Mouse (Mus musculus) forebrain, embryonic 13.5 days (tissue): ENCODE measurements around the gene Ppp1r15a. TPM values are rescaled to one million over a fixed set of nuclear protein-coding genes. Genes with fewer than 3 reads are reported as not detected.
A peak's percentile ranks its signal among the peaks of the same experiment; 100 is the strongest.
"Not testable (repeated sequence)": the region's sequence is repeated elsewhere in the genome, so short reads cannot be mapped to it uniquely, and the experiment has no call there.

ENCODE experiments used
- ATAC-seq: fragments of 200-750 bp; cut with Nextera tagmentation; 2 replicates; pipeline ENCODE4 v1.8.0; 2017
- H3K27ac ChIP-seq: fragments of 300-500 bp; sonication (generic); 2 replicates; pipeline ENCODE4 v1.5.1; 2015; ENCODE audit warnings: inconsistent platforms, mild to moderate bottlenecking, moderate library complexity
- H3K27me3 ChIP-seq: fragments of 300-500 bp; sonication (generic); 2 replicates; pipeline ENCODE4 v1.6.1; 2015; ENCODE audit warnings: mild to moderate bottlenecking, inconsistent platforms
- H3K36me3 ChIP-seq: fragments of 300-500 bp; sonication (generic); 2 replicates; pipeline ENCODE4 v1.6.1; 2015; ENCODE audit warnings: mild to moderate bottlenecking, inconsistent platforms; ENCODE audit not compliant: poor library complexity, severe bottlenecking
- H3K4me1 ChIP-seq: fragments of 300-500 bp; sonication (generic); 2 replicates; pipeline ENCODE4 v1.6.1; 2015; ENCODE audit warnings: inconsistent platforms
- H3K4me2 ChIP-seq: fragments of 300-500 bp; sonication (generic); 2 replicates; pipeline ENCODE4 v1.6.1; 2015; ENCODE audit warnings: inconsistent platforms, mild to moderate bottlenecking, moderate library complexity
- H3K4me3 ChIP-seq: fragments of 300-500 bp; sonication (generic); 2 replicates; pipeline ENCODE4 v1.5.1; 2015; ENCODE audit warnings: mild to moderate bottlenecking, inconsistent platforms
- H3K9ac ChIP-seq: fragments of 300-500 bp; sonication (generic); 2 replicates; pipeline ENCODE4 v1.6.1; 2015; ENCODE audit warnings: mild to moderate bottlenecking, inconsistent platforms
- H3K9me3 ChIP-seq: fragments of 300-500 bp; sonication (generic); replicated peaks from 2 replicates; pipeline ENCODE4 v1.6.1; 2016; ENCODE audit warnings: inconsistent platforms
- WGBS: fragments of 180-500 bp; shearing (Covaris S2); methylation state at CpG from one replicate; pipeline ENCODE4 v1.1.7; 2015; 5-methylcytosine and 5-hydroxymethylcytosine counted together
- polyA plus RNA-seq: library from polyadenylated mRNA; unstranded; fragments of >200 nt; fragmentation: Nextera tagmentation; extraction: Ambion mirVana; gene quantifications from 2 replicates; pipeline ENCODE4 v1.2.1, GENCODE M21; 2015

Ppp1r15a gene
- polyA plus RNA-seq, 1 experiment from 2014 or later, result 13.5 TPM

GRCm38 (mm10) chr7:45523678-45524170 is 2.3 kb downstream of the Ppp1r15a start:
- no peak overlapping the region for H3K27ac ChIP-seq
- no peak for ATAC-seq
- 82% methylated on average over 13 of the region's 13 CpGs for WGBS
- H3K9me3 ChIP-seq, result no peaks in the 10 kb centered on the region
- H3K4me3 ChIP-seq, result no peak overlapping the region
- no peaks in the 10 kb centered on the region for H3K27me3 ChIP-seq
- H3K4me1 ChIP-seq, result peaks cover 33% of the 10 kb centered on the region
- peaks cover 3% of the 10 kb centered on the region; the same call in 1 of the 2 replicates for H3K36me3 ChIP-seq
- no peak overlapping the region for H3K4me2 ChIP-seq
- H3K9ac ChIP-seq, result peak overlapping the region; percentile 21; the same call in 1 of the 2 replicates

- 79% methylated on average over 18 of the region's 18 CpGs for WGBS
- Histone ChIP-seq H3K36me3 (peaks cover 3% of the 10 kb centered on the region; the same call in 1 of the 2 replicates), H3K27me3 (no peaks in the 10 kb centered on the region), H3K9me3 (no peaks in the 10 kb centered on the region), H3K4me1 (peaks cover 33% of the 10 kb centered on the region), H3K9ac (peak overlapping the region; percentile 21; the same call in 1 of the 2 replicates), H3K4me3 (no peak overlapping the region), H3K4me2 (no peak overlapping the region), H3K27ac (no peak overlapping the region)
- no peak for ATAC-seq
These were observed 3.0 kb downstream of the Ppp1r15a start for GRCm38 (mm10) chr7:45522957-45523676.

DNA sequence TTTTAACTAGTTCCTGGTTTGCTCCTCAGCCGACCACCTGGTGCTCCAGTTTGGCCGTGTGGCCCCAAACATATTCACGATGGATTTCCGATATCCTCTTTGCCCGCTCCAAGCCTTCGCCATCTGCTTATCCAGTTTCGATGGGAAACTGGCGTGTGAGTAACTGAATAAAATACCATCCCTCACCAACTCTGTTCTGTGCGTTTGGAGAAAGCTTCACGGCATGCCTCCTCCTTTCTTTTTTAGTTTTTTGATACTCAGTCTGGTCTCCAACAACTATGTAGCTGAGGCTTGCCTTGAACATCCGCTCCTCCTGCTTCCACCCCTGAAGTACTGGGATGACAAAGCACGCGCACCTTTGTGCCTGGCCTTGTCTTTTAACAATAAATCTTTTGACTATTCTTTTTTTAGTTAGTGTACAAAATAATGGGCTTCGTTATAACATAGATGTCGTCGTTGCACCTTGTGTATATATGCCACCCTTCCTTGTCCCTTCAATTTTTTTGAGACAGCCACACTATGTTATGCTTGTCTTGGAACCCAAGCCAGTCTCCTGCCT is 3.8 kb downstream of the Ppp1r15a start:
- WGBS, result 58% methylated on average over 16 of the region's 16 CpGs
- H3K27me3 ChIP-seq, result no peaks in the 10 kb centered on the region
- 0 out of 2 replicates have a peak overlapping the region, but pooled peaks have one; percentile 70 for H3K9ac ChIP-seq
- peaks cover 3% of the 10 kb centered on the region; the same call in 1 of the 2 replicates for H3K36me3 ChIP-seq
- H3K4me3 ChIP-seq, result peak overlapping the region; percentile 54
- 0 out of 2 replicates have a peak, but pooled peaks have one; percentile 1 for ATAC-seq
- peaks cover 33% of the 10 kb centered on the region for H3K4me1 ChIP-seq
- H3K9me3 ChIP-seq, result no peaks in the 10 kb centered on the region
- peak overlapping the region; percentile 61 for H3K4me2 ChIP-seq
- no peak overlapping the region; the same call in 1 of the 2 replicates for H3K27ac ChIP-seq

DNA sequence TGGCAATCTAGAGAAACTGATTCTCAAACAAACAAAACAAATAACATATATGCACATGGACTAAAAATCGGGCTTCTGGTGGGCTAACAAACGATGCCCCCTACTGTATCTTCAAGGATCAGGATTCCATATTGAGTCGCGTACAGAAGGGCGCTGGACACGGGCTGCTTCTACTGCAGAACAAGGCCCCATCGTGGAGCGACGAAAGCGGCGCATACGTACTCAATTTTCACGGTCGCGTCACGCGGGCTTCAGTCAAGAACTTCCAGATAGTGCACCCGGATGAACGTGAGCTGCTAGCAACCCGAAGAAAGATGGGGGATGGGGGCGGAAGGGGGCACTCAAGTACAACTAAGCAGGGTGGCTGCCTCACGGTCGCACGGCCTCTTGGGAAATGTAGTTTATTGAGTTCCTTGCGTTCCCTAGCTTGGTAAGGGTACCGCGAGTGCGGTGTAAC is 4.3 kb downstream of the Ppp1r15a start:
- H3K4me3 ChIP-seq, result peak overlapping the region; percentile 54
- ATAC-seq, result peak; percentile 92
- peaks cover 33% of the 10 kb centered on the region for H3K4me1 ChIP-seq
- H3K9me3 ChIP-seq, result no peaks in the 10 kb centered on the region
- H3K27ac ChIP-seq, result peak overlapping the region; percentile 82
- H3K36me3 ChIP-seq, result peaks cover 3% of the 10 kb centered on the region; the same call in 1 of the 2 replicates
- peak overlapping the region; percentile 70 for H3K9ac ChIP-seq
- WGBS, result 0% methylated on average over 28 of the region's 28 CpGs
- H3K4me2 ChIP-seq, result peak overlapping the region; percentile 61
- no peaks in the 10 kb centered on the region for H3K27me3 ChIP-seq

GRCm38 (mm10) chr7:45520605-45521004 is 5.5 kb downstream of the Ppp1r15a start:
- H3K27ac ChIP-seq, result no peak overlapping the region
- no peaks in the 10 kb centered on the region for H3K27me3 ChIP-seq
- no peaks in the 10 kb centered on the region for H3K9me3 ChIP-seq
- H3K4me3 ChIP-seq, result no peak overlapping the region
- peaks cover 3% of the 10 kb centered on the region; the same call in 1 of the 2 replicates for H3K36me3 ChIP-seq
- 96% methylated on average over 7 of the region's 7 CpGs for WGBS
- ATAC-seq, result no peak
- H3K4me1 ChIP-seq, result peaks cover 31% of the 10 kb centered on the region
- H3K4me2 ChIP-seq, result 0 out of 2 replicates have a peak overlapping the region, but pooled peaks have one; percentile 61
- H3K9ac ChIP-seq, result no peak overlapping the region

DNA sequence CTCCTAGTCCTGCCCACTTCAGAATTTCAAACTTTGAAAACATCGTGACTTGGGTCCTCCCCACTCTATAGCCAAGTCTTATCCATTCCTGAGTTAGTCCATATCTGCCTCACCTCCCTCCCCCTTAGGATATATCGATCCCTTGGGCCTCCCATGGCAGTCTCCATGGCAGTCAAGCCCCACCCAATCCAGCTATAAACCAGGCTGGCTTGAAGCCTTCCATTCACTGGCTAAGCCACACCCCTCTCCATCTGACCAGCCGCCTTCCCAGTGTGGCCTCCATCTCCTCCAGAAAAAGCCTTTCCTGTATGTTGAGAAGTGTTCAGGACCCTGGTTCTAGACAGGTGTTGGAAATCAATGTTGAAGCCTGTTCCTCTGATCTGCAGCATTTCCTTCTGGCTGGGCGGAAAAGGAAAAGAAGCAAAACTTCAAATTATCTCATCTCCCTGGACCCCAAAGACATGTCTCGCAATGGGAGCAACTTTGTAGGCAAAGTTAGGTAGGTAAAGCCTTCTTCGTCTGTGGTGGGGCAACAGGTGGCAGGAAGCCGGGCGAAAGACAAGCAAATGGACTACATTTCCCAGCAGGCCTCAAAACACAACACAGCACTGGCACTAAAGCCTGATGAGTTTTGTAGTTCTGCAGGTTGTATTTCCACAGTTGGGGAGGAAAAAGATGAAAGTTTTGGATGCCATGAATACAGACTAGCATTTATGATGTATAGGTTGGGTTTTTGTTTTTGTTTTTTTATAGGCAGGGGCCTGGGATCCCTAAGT is 6.5 kb downstream of the Ppp1r15a start:
- H3K4me1 ChIP-seq, result peaks cover 20% of the 10 kb centered on the region
- no peaks in the 10 kb centered on the region for H3K9me3 ChIP-seq
- no peaks in the 10 kb centered on the region for H3K27me3 ChIP-seq
- 83% methylated on average over 8 of the region's 8 CpGs for WGBS
- no peak overlapping the region for H3K4me3 ChIP-seq
- no peak overlapping the region for H3K9ac ChIP-seq
- H3K36me3 ChIP-seq, result peaks cover 3% of the 10 kb centered on the region; the same call in 1 of the 2 replicates
- ATAC-seq, result no peak
- no peak overlapping the region for H3K4me2 ChIP-seq
- H3K27ac ChIP-seq, result no peak overlapping the region

DNA sequence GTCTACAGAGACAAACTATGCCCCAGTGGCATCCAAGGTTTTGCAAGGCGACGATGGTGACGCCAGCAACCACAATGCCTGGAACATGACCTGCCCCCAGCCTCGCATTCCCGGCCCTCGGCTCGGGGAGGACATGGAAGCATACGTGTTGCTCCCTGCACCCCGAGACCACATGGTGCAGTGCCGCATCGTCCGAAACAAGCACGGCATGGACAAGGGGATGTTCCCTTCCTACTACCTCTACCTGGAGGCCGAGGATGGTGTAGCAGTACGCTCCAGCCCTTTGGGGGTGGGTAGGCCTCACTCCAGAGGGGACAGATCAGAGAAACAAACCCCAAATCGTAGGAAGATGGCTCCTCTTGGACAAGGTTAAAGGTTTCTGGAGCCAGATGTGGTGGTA is 7.5 kb downstream of the Ppp1r15a start:
- Histone ChIP-seq H3K4me2 (no peak overlapping the region), H3K9ac (no peak overlapping the region), H3K9me3 (no peaks in the 10 kb centered on the region), H3K27ac (no peak overlapping the region), H3K27me3 (no peaks in the 10 kb centered on the region), H3K4me1 (peaks cover 14% of the 10 kb centered on the region), H3K36me3 (no peaks in the 10 kb centered on the region), H3K4me3 (no peak overlapping the region)
- WGBS, result 91% methylated on average over 16 of the region's 16 CpGs
- no peak for ATAC-seq

DNA sequence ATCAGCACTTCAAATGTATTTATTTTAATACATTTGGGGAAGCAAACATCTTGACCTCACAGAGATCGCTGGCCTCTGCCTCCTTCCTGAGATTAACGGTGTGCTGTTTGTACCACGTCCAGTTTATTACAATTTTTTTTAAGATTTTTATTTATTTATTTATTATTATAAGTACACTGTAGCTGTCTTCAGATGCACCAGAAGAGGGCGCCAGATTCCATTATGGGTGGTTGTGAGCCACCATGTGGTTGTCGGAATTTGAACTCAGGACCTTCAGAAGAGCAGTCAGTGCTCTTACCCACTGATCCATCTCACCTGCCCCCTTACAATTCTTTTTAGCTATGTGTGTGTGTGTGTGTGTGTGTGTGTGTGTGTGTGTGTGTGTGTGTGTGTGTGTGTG is 9.2 kb downstream of the Ppp1r15a start:
- H3K9me3 ChIP-seq, H3K9ac ChIP-seq, H3K36me3 ChIP-seq, H3K27me3 ChIP-seq, ATAC-seq, H3K4me2 ChIP-seq, H3K4me3 ChIP-seq, H3K27ac ChIP-seq, H3K4me1 ChIP-seq: not testable (repeated sequence)
- 74% methylated on average over 5 of the region's 5 CpGs for WGBS

DNA sequence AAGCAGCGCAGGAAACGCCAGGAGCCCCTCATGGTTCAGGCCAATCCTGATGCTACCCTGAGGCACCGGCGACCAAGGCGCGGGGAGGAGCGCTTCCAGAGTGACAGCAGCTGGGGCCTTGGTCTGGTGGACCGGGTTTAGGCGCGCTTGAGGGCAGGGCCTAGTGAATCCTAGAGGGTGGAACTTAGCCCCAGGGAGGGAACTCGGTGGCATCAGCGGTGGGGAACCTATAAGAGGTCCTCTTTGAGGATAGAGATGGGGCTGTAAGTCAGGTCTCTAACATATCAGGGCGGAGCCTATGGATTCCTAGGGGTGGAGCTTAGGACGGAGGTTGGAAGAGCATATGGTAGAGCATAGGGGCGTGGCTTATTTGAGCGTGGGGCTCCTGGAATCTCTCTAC is 10.6 kb downstream of the Ppp1r15a start:
- H3K27ac ChIP-seq, result no peak overlapping the region
- H3K4me3 ChIP-seq, result no peak overlapping the region
- H3K9ac ChIP-seq, result no peak overlapping the region
- H3K27me3 ChIP-seq, result no peaks in the 10 kb centered on the region
- 28% methylated on average over 16 of the region's 16 CpGs for WGBS
- H3K36me3 ChIP-seq, result no peaks in the 10 kb centered on the region
- no peak overlapping the region for H3K4me2 ChIP-seq
- no peak for ATAC-seq
- no peaks in the 10 kb centered on the region for H3K9me3 ChIP-seq
- H3K4me1 ChIP-seq, result no peaks in the 10 kb centered on the region

GRCm38 (mm10) chr7:45514411-45514810 is 11.7 kb downstream of the Ppp1r15a start:
- Histone ChIP-seq H3K27me3 (no peaks in the 10 kb centered on the region), H3K4me1 (peaks cover 3% of the 10 kb centered on the region), H3K9ac (no peak overlapping the region), H3K36me3 (no peaks in the 10 kb centered on the region), H3K9me3 (no peaks in the 10 kb centered on the region), H3K4me3 (no peak overlapping the region), H3K27ac (no peak overlapping the region), H3K4me2 (no peak overlapping the region)
- no peak for ATAC-seq
- 86% methylated on average over 7 of the region's 7 CpGs for WGBS

GRCm38 (mm10) chr7:45509912-45510787 is 15.9 kb downstream of the Ppp1r15a start, which contains the start of gene Nucb1:
Gene Nucb1 (minus strand): TSS chr7:45510406.
- H3K4me1 ChIP-seq, result peaks cover 15% of the 10 kb centered on the region
- peak; percentile 94 for ATAC-seq
- WGBS, result under 1% methylated on average over 44 of the region's 44 CpGs
- H3K27me3 ChIP-seq, result no peaks in the 10 kb centered on the region
- H3K27ac ChIP-seq, result peak within 1 kb of the TSS; percentile 68
- H3K36me3 ChIP-seq, result peaks cover 17% of the 10 kb centered on the region
- H3K4me3 ChIP-seq, result peak within 1 kb of the TSS; percentile 72
- H3K9me3 ChIP-seq, result no peaks in the 10 kb centered on the region
- H3K9ac ChIP-seq, result peak within 1 kb of the TSS; percentile 88
- peak within 1 kb of the TSS; percentile 88 for H3K4me2 ChIP-seq
